Mouse (Mus musculus): ENCODE results near the gene Hes1.

Gene Hes1

DNA sequence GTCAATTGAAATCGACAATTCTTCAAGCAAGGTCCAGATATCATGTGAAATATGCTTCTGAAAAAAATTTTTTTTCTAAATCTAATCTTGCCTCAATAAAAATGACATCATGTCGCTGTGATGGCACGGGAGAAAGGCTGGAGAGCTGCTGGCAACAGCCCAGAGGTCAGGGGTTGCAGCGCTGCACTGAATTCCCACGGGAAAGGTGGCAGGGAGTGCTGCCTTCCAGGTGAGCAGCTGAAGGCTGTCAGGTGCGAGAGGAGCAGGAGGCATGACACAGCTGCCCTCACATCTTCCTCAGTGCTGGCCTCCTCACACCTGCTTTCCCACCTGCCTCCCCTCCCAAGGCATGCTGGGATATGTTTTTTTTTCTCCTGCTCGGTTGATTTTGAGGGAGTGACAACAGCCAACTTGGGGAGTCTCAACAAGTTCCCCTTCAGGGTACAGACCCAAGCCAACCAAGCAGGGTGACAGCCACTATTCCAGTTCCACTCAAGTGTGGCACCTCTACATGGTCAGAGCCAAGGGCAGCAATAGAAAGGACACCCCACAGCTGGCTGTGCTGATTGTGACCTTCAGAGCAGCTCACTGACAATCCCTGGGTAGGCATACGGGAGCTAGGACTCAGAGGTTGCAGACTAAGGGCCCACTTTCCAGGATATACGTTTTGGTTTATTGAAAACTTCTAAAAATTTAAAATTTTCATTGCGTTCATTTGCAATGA is 13.3 kb upstream of the Hes1 start:
- DNase-seq (ENCODE audit: low read depth in 2 of 2, low spot score in 2 of 2), result no peak

DNA sequence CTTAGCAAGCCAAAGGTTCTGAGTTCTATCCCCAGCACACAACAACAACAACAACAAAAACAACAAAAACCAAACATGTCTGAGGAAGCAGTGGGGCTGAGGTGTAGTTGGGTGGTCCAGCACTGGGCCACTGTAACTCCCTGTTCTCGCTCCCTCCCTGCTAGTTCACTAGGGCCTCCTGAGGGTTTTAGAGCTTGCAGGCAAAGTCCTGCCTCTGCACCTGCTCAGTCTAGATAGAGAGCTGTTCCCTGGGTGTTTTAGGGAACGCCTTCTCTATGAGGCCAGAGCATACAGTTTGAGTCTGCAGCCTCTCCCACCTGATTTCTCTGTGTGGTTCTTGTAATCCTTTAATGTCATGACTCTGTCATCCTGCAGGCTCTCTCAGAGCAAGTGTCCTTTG is 11.9 kb upstream of the Hes1 start:
- no peak for DNase-seq (ENCODE audit: low read depth in 2 of 2, low spot score in 2 of 2)

DNA sequence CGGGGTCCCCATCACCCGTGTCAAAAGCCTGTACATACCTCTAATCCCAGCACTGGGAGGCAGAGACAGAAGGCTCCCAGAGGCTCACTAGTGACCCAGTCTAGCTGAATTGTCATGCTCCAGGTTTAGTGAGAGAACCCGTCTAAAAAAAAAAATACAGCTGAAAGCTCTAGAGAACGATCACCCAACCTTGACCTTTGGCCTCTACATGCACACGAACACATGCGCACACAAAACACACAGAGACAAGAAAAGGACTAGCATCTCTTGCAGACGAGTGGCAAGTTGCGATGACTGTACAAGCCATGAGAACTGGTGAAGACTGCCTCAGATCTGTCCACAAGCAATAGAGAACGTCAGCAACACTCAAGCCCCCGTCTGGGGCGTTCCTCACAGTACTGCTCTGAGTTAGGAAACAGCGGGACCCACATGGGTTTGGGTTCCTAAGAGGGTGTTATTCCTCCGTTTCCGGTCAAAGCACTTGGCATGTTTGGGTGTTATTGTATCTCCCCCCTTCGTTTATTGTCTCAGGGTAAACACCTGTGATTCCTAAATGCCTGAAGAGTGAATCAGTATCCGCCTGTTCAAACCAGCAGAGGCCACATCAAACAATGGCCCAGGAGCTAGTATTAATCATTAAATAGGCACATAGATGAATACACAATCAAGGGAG is 11.2 kb upstream of the Hes1 start:
- DNase-seq (ENCODE audit: low read depth in 2 of 2, low spot score in 2 of 2), result no peak

DNA sequence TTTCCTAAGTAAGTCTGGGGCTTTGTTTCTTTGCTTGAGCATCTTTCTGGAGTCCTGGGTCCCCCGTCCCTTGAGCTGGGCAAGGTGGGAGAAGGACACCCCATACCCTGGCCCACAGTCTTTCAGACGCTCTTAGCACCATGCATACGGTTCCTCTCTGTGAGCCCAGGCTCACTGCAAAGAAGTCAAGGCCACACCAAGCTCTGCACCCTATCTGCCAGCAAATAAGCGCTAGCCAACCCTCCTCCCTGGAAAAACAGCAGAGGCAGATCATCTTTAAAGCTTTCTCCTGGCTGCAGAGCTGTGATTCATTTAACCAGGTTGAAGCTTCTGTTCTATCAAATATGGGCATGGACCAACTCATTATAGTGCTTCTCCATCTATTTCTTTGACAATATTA is 9.6 kb upstream of the Hes1 start:
- no peak for DNase-seq (ENCODE audit: low read depth in 2 of 2, low spot score in 2 of 2)

DNA sequence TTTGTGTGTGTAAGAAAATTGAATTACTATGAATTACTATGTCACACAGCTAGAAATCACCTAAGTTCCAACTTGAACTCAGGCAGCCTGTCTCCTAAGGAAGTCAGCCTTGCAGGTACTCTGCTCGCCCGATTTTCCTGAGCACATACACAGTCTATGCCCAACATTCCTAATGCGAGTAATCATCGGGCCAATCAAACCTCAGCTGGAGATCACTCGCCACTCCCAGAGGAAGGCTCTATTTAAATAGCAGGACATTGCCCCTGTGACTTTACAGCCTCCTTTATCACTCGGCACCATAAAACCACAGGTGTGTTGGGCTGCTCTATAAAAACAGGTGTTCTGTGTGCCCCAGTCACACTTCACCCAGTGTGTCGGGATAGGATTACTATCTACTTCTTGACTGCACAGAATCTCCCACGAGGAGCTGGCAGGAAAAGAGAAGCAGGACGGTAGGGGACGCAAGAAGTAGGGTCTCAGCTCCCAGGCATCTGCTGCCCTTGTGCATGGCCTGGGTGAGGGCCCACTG is 8.8 kb upstream of the Hes1 start:
- DNase-seq (ENCODE audit: low read depth in 2 of 2, low spot score in 2 of 2), result no peak

DNA sequence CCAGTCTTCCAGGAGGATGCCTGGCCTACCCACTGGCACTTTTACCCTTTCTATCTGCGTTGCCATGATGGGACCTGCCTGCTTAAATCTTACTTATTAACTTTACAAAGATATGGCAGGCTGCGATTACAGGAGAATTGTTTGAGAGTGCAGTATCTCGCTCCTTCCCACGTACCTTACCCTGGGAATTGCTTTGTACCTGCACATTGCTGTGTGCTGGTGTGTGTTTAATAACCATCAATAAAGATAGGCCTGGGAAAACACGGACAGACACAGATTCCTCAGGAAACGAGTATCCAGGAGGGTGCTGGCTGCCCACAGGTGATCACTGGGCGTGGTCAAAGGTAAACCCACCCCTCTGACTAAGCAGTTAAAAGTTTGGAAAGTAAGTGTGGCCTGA is 8.3 kb upstream of the Hes1 start:
- no peak for DNase-seq (ENCODE audit: low read depth in 2 of 2, low spot score in 2 of 2)

DNA sequence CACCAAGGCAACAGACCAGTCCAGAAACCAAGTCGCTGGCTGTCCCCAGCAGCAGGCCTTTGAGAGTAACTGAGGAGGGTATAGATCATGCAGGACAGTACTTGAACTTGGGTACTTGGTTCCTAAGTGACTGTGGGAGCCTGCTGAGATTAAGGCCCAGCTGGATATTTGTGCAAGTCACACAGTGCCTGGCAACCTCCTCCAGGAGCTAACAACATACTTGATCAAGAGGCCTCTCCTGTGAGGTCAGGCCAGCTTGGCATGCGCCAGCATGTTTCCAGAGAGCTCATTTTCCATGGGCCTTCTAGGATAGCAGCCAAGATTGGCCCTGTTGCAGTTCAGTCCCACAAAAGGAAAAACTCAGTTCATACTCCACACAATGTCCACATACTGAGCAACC is 7.3 kb upstream of the Hes1 start:
- no peak for DNase-seq (ENCODE audit: low read depth in 2 of 2, low spot score in 2 of 2)

DNA sequence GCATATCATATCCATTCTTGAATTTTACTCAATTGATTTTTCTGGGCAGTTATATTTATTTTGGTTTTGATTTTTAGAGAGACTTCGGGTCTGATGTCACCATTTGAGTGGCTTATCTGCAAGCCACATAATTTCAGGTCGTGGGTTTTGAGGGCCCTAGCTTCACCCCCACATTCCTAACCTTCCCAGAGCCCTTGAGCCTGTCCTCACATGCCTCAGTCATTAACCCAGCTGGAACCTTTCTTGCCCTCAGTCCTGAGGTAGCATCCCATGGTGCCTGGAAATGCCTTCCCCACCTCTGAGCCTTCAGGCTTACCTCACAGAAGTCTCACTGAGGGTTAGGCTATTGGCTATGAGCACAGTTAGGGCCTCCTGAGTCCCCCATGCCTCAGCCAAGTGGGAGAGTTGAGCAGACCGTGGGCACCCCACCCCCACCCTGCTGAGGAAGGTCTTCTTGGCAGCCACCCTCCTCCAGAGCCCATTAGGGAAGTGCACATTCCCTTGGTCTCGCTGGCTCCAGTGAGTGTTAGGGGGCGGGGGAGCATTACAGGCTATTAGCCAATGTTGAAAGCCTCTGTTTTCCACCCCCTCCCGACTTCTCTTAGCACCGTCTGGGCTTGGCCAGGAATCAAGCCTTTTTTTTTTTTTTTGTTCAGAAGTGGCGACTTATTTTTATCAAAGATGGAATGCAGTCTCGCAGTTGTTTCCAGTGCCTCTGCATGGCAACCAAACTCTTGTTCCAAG is 5.0 kb upstream of the Hes1 start:
- no peak for DNase-seq (ENCODE audit: low read depth in 2 of 2, low spot score in 2 of 2)

DNA sequence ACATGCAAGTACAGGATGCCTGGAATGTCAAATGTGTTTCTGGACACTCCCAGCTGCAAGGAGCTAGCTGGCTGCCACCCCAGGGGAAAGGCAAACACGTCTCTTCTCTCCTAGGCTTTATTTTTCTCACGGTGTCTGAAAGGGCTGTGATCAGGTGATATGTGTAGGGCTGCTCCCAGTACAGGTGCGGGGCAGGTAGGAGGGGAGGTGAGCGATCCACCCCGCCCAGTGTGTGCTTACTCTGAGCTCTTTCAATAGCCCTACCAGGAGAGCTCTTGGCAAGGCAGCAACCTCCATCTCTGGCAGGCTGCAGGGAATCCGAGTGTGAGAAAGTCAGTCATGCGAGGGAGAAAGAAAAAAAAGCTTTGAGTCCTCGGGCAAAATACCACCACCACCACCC is 3.8 kb upstream of the Hes1 start:
- no peak for DNase-seq (ENCODE audit: low read depth in 2 of 2, low spot score in 2 of 2)

DNA sequence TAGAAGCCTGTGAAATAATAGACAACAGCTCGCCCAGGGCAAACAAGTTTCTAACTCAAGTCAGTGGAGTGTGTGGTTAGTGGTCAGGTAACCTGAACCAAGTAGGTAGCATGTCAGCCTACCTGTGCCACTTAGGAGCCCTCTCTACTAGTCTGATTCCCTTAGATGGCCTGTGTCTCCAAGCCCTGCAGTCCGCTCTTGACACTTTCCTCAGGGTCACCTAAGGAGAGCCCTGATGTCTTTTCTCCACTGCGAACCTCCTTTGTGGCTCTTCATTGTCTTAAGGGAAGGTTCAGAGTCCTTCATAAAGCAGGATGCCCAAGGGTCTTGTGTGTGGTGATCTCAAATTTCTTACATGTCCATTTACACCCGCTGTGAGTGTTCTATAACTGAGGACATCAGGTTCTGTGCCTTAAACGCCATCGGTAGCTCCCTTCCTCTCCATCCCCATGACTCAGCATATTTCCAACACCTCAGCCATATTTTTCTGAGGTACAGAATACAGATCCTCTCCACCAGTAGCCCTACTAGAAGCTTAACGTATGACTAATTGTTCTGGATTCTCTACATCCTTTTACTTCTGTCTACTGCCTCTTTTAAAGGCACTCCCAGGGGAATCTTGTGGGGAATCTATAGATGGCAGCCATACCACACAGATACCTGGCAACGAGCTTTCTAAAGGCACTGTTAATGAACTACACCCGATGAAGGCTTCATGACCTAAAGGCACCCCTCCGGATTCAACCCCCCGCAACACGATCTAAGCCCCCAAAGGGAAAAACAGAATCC is 1.7 kb upstream of the Hes1 start:
- no peak for DNase-seq (ENCODE audit: low read depth in 2 of 2, low spot score in 2 of 2)

DNA sequence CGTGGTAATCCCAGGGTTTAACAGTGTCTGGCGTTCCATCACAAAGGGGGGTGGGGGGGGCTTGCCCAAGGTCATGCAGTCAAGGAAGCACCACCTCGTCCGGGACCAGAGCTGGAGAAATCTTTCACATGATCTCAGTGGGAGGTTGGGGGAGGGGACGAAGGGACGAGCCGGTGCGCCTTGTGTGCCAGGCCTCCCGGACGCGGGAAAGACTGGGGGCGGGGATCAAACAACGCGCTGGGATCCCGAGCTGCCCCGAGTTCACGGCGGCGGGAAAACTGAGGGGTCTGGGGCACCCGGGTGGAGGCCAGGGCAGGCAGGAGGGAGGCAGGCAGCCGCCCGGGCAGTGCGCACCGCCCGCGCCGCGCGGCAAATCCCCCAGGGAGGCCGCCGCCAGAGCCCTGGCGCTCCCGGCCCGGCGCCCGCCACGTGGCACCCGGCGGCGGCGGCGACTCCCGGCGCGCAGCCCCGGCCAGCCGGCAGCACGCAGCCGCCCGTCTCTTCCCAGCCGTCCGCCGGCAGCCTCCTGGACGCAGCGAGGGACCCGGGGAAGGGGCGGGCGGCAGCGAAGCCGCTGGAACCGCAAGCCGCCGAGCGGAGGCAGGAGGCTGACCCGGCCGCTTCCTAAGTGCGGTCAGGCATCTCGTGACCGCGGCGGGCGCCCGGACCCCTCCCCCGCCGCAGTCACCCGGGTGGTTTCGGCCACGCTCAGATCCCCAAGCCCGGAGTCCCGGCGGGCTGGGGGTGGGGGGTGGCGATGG is 883 bp upstream of the Hes1 start:
- no peak for DNase-seq (ENCODE audit: low read depth in 2 of 2, low spot score in 2 of 2)

DNA sequence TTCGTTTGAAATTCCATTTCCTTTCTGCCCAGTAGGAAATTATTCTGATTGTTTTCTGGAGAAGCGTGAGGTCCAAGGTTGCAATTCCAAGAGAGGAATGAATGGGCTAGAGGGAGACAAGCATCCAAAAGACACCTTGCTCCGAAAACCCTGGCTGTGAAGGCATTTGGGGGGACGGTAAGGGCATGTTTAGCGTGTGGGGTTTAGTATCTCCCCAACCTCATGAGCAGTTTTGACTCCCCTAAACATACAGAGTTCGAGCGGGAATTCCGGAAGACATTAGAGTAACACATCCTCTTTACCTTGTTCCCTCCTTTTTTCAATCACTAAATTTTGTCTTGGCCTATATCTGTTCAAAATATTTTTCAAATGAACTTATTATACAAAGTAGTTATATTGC is 429 bp downstream of the Hes1 start:
- no peak for DNase-seq (ENCODE audit: low read depth in 2 of 2, low spot score in 2 of 2)

DNA sequence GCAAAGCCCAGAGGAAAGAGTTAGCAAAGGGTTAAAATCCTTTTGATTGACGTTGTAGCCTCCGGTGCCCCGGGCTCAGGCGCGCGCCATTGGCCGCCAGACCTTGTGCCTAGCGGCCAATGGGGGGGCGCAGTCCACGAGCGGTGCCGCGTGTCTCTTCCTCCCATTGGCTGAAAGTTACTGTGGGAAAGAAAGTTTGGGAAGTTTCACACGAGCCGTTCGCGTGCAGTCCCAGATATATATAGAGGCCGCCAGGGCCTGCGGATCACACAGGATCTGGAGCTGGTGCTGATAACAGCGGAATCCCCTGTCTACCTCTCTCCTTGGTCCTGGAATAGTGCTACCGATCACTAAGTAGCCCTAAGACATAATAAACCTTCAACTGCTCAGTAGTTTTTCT is 893 bp downstream of the Hes1 start:
- DNase-seq (ENCODE audit: low read depth in 2 of 2, low spot score in 2 of 2), result no peak

DNA sequence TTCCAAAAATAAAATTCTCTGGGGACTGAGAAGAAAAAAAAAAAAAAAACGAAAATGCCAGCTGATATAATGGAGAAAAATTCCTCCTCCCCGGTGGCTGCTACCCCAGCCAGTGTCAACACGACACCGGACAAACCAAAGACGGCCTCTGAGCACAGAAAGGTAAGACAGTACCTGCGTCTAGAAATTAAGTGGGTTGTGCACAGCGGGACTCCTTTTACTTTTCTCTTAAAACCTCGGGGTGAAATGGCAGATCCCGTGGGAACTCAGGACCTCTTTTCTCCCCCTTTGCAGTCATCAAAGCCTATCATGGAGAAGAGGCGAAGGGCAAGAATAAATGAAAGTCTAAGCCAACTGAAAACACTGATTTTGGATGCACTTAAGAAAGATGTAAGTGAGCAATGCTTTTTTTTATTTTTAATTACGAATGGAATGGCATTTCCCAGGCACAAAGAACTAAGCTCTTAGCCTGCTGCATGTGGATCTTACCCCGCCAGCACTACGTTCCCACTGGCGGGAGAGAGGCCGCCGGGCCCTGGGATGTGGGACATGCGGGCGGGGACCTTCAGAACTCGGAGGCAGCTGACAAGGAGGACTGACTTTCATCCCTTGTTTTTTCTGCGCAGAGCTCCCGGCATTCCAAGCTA is 1.5 kb downstream of the Hes1 start:
- DNase-seq (ENCODE audit: low read depth in 2 of 2, low spot score in 2 of 2), result no peak

DNA sequence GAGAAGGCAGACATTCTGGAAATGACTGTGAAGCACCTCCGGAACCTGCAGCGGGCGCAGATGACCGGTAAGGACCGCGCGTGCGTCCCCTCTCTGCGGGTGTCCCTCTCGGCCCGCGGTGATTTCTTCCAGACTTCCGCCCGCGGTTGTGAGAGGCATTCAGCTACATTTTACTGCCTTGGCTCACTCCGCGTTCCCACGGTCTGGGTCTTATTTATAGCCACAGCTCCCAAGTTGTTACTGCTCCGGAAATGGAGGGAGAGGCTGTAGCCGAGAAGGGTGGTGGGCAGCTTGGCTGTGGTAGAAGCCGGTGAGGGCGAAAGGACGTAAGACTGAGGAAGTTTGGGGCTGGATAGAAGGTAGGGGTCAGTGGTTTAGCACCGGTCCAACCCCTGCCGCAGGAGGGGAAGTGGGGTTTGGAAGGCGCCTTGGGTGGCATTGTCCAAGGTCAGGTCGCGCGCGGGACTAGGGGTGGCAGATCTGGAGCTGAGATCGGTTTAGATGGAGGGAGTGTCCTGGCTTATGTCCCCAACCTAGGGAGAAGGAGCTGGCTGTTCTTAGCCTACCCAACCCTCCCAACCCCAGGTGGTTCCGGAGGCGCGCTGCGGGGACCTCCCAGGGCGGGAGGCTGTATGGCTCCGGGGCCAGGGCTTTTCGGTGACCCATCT is 2.1 kb downstream of the Hes1 start:
- peak in 1 of 2 experiments; percentile 8 for DNase-seq (ENCODE audit: low read depth in 2 of 2, low spot score in 2 of 2)

DNA sequence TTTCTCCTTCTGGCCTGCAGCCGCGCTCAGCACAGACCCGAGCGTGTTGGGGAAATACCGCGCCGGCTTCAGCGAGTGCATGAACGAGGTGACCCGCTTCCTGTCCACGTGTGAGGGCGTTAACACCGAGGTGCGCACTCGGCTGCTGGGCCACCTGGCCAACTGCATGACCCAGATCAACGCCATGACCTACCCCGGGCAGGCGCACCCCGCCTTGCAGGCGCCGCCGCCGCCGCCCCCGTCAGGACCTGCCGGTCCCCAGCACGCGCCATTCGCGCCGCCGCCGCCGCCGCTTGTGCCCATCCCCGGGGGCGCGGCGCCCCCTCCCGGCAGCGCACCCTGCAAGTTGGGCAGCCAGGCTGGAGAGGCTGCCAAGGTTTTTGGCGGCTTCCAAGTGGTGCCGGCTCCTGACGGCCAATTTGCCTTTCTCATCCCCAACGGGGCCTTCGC is 2.7 kb downstream of the Hes1 start:
- peak; percentile 53 to 57 for DNase-seq (ENCODE audit: low read depth in 2 of 2, low spot score in 2 of 2)

DNA sequence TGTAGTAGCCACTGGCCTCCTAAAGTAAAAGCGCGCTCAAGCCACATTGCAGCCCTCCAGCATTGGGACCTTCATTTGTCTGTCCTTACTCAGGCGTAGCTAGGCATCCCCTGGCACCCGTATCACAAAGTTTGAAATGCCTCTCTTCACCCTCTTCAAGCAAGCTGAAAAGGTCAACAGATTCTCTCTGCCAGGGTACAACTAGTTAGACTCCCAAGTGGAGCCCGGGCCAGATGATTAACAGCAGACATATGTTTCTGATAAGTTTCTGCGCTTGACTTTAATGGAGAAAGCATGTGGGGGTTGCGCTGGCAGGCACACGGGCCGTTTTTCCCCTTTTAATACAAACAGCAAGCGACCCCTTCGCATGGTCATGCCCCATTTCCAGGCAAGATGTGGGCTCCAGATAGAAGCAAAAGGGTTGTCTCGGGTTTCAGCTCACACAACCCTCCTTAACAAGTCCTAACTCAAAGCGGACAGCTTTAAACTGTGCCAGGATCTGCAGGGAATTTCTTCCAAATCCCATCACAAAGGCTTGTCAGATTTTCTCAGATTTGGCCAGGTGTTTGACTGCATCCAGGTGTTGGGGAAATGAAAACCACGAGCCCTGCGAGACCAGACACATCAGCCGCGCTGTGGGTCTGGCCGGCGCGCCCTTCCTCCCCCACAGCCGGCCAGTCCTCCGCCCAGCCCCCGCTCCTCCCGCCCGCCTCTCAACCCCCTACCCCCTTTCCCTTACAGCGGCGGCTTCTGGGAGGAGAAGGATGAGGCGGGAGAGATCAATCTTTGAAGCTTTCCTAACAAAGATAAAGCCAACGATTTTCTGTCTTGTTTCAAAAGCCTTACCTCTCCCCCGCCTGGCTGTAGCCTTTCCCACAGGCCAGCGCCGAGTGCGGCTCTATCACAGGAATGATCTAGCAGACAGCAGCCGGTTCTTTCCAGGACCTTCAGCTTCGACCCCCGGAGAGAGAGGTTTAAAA is 4.1 kb downstream of the Hes1 start:
- DNase-seq (ENCODE audit: low read depth in 2 of 2, low spot score in 2 of 2), result no peak

DNA sequence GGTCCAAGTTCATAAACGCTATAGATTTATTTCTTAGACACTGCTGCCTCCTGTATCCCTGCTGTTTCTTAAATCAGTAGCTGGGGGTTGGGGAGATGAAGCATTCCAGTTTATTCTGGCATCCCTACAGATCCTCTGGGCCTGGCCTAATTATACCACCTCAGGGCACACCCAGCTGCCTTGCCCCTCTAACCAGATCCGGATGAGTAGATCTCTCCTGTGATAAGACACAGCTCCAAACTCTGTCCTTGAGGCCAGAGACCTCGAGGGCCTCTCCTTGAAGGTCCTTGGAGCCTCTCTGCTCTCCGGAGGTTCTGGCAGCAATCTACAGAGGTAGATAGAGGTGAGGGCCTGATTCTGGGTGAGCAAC is 5.4 kb downstream of the Hes1 start:
- no peak for DNase-seq (ENCODE audit: low read depth in 2 of 2, low spot score in 2 of 2)
